Mouse (Mus musculus) small intestine, adult 2 months (tissue): Measurements from ENCODE around the gene Cdsn. TPM values are rescaled to one million over a fixed set of nuclear protein-coding genes. Genes with fewer than 3 reads are reported as not detected.

Source experiments
- H3K27ac ChIP-seq: fragments of 200-500 bp; 2 replicates; pipeline ENCODE4 v1.5.1; 2012; ENCODE audit warnings: low read depth, low read length, control low read depth, inconsistent platforms; ENCODE audit not compliant: insufficient read depth
- H3K27me3 ChIP-seq: fragments of 200-500 bp; 2 replicates; pipeline ENCODE4 v1.6.1; 2012; ENCODE audit warnings: mild to moderate bottlenecking, moderate library complexity, low read length, inconsistent platforms; ENCODE audit not compliant: control insufficient read depth, insufficient read depth
- H3K36me3 ChIP-seq: fragments of 200-500 bp; 2 replicates; pipeline ENCODE4 v1.6.1; 2012; ENCODE audit warnings: mild to moderate bottlenecking, low read length, control low read depth, inconsistent platforms; ENCODE audit not compliant: control insufficient read depth, insufficient read depth
- H3K4me1 ChIP-seq: fragments of 200-500 bp; 2 replicates; pipeline ENCODE4 v1.6.1; 2012; ENCODE audit warnings: low read length, inconsistent platforms, mixed read lengths; ENCODE audit not compliant: control insufficient read depth, insufficient read depth, insufficient read length
- H3K4me3 ChIP-seq: fragments of 200-500 bp; 2 replicates; pipeline ENCODE4 v1.5.1; 2012; ENCODE audit warnings: low read depth, mild to moderate bottlenecking, control low read depth, inconsistent platforms, low read length, moderate library complexity
- CTCF ChIP-seq: fragments of 200-500 bp; IDR thresholded peaks from 2 replicates; pipeline ENCODE4 v1.5.1; 2012; ENCODE audit warnings: low read depth, mild to moderate bottlenecking, control low read depth, inconsistent platforms, low read length, moderate library complexity, mixed read lengths; ENCODE audit not compliant: insufficient replicate concordance, insufficient read length; ENCODE audit errors: extremely low read depth
- POLR2A ChIP-seq: fragments of 200-500 bp; IDR thresholded peaks from 2 replicates; pipeline ENCODE4 v1.6.1; 2012; ENCODE audit warnings: low read depth, mild to moderate bottlenecking, control low read depth, inconsistent platforms, low read length, moderate library complexity
- WGBS: fragments of 180-500 bp; shearing (Covaris S2); methylation state at CpG from one replicate; pipeline ENCODE4 v1.1.7; 2018; 5-methylcytosine and 5-hydroxymethylcytosine counted together
- polyA plus RNA-seq: library from polyadenylated mRNA; depleted of rRNA; stranded (reverse); fragments of >200 nt; gene quantifications from 2 replicates; pipeline ENCODE4 v1.2.3, GENCODE M21; 2012

The Cdsn gene
- polyA plus RNA-seq, 1 experiment = 0.08 TPM

DNA sequence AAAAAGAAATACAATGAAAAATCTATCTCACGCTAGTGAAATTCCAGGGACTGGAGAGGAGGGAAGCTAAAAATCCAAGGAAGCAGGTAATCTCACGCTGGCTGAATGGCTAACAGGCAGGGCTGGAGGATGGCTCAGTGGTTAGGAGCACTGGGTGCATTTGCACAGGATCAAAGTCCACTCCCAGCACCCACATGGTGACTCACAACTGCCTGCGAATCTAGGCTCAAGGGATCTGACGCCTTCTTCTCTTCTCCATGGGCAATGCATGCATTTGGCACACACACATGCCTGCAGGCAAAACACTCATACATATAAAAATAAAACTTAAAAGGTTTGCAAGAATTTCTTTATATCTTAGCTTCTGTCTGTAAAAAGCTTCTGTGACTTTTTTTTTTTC, 14.5 kb upstream of the Cdsn start:
- Histone ChIP-seq H3K27me3 (no peaks in the 10 kb centered on the region), H3K36me3 (no peaks in the 10 kb centered on the region), H3K27ac (no peak overlapping the region), H3K4me1 (0 out of 2 replicates have a peak, but pooled peaks cover 2% of the 10 kb centered on the region), H3K4me3 (no peak overlapping the region)
- no peak for TF ChIP-seq CTCF
- no peak for TF ChIP-seq POLR2A
- WGBS = 43% methylated on average over 4 of the region's 4 CpGs

DNA sequence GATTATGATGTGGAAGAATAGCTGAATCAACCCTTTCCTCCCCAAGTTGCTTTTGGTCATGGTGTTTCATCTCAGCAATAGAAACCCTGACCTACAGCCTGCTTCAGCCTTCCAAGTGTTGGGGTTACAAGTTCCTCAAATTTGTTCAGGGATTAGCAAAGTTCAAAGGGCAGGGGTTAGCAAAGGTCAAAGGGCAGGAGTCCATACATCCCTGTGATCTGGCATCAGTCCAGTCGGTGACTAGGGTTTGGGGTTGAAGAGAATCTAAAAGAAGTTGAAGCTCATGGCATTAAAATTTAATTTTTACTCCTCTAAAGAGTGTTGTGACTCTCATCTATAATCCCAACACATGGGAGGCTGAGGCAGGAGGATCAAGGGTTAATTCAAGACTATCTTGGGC, 13.5 kb upstream of the Cdsn start:
- WGBS = 62% methylated on average over 1 of the region's 1 CpGs
- Histone ChIP-seq H3K4me1 (0 out of 2 replicates have a peak, but pooled peaks cover 4% of the 10 kb centered on the region), H3K4me3 (no peak overlapping the region), H3K36me3 (no peaks in the 10 kb centered on the region), H3K27me3 (no peaks in the 10 kb centered on the region), H3K27ac (no peak overlapping the region)
- TF ChIP-seq POLR2A (no peak), CTCF (no peak)

DNA sequence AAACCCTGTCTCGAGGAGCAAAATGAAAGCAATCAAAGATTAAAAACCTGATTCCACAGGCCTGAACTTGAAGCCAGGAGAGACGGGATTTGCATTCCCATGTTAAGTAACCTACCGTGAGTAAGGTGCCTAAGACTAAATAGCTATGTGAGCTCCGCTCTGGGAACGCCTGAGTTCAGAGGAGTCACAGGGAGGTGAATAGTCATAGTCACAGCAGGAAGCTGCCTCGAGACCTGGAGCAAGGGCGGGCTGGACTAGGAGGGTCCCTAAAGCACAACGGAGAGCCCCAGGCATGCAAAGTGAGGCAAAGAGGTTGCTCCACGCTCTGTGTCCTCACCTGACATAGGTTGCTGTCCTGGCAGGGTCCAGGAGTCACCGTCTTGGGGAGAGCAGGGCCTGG, 12.4 kb upstream of the Cdsn start:
- 63% methylated on average over 10 of the region's 10 CpGs for WGBS
- Histone ChIP-seq H3K27ac (no peak overlapping the region), H3K27me3 (no peaks in the 10 kb centered on the region), H3K36me3 (no peaks in the 10 kb centered on the region), H3K4me1 (0 out of 2 replicates have a peak, but pooled peaks cover 4% of the 10 kb centered on the region), H3K4me3 (no peak overlapping the region)
- TF ChIP-seq CTCF (no peak), POLR2A (no peak)

DNA sequence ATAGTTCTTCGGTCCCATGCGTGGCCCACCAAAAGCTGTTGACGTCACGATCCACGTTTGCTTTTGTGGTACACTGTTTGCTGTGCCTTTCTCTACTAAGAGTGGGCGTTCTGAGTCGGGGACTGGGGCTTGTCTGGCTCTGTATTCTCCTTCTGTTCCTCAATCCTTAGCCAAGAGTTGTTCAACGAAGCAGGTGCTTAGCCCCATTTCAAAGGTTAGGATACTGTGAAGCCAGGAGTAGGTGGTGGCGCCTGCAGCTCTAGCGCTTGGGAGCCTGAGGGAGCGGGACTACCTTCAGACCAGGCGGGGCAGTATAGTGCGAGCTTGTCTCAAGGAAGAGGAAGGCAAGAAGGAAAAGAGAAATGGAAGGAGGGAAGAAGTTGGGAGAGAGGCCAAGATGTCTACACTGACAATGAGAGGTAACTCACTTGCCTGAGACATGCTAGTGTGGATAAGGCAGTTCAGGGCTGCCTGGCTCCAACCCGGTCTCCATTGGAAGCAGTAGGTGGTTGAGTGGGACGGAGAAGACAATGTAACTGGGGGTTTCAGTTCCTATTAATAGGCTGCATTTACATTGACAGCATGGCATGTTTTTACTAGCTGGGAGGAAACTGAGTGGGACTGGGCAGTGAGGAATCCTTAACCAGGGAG, 9.0 kb upstream of the Cdsn start:
- Histone ChIP-seq H3K4me1 (0 out of 2 replicates have a peak, but pooled peaks cover 4% of the 10 kb centered on the region), H3K27ac (no peak overlapping the region), H3K27me3 (no peaks in the 10 kb centered on the region), H3K36me3 (no peaks in the 10 kb centered on the region), H3K4me3 (no peak overlapping the region)
- 59% methylated on average over 15 of the region's 15 CpGs for WGBS
- TF ChIP-seq CTCF (no peak), POLR2A (no peak)

DNA sequence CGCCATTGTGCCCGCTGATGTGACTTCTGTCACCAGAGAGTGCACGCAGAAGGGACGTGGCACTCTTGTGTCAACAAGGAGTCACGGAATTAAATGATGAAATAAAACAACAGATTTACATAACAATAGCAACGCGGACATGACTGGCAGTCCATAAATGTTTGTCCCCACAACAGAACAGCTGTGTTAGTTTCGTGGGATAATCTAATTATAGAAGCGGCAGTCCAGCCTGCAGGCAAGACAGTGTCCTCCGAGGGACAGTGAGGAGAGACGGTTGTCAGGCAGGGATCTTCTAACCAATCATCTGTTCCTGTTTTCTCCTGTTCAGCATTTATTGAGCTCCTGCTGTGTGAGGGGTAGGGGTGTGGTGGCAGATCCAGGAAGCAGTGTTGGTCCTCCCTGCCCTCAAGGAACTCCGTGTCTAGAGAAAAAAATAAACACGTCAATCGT, 8.5 kb upstream of the Cdsn start:
- no peaks in the 10 kb centered on the region for H3K27me3 ChIP-seq
- H3K36me3 ChIP-seq = no peaks in the 10 kb centered on the region
- H3K27ac ChIP-seq = no peak overlapping the region
- WGBS = 49% methylated on average over 14 of the region's 14 CpGs
- no peak for TF ChIP-seq CTCF
- no peak for TF ChIP-seq POLR2A
- H3K4me3 ChIP-seq = no peak overlapping the region
- H3K4me1 ChIP-seq = 0 out of 2 replicates have a peak, but pooled peaks cover 2% of the 10 kb centered on the region

DNA sequence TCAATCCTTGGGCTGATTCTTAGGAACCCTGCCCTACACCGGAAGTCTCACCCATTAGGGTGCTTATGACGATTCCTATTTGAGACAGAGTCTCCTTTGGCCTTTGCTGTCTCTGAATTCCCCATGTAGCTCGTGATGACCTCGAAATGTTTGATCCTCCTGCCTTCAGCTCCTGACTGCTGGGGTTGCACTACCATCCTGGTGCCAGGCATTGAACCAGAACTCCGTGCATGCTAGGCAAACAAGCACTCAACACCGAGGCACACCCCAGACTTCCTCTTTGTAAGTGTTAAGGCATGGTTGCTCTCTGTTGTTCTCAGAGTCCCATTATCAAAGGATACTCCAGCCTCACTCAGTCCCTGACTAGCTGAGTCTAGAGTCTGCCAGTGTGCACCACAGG, 7.9 kb upstream of the Cdsn start:
- H3K27me3 ChIP-seq = no peaks in the 10 kb centered on the region
- 64% methylated on average over 6 of the region's 6 CpGs for WGBS
- TF ChIP-seq CTCF = no peak
- no peak for TF ChIP-seq POLR2A
- H3K4me1 ChIP-seq = 0 out of 2 replicates have a peak, but pooled peaks cover 2% of the 10 kb centered on the region
- H3K36me3 ChIP-seq = no peaks in the 10 kb centered on the region
- H3K27ac ChIP-seq = no peak overlapping the region
- no peak overlapping the region for H3K4me3 ChIP-seq

DNA sequence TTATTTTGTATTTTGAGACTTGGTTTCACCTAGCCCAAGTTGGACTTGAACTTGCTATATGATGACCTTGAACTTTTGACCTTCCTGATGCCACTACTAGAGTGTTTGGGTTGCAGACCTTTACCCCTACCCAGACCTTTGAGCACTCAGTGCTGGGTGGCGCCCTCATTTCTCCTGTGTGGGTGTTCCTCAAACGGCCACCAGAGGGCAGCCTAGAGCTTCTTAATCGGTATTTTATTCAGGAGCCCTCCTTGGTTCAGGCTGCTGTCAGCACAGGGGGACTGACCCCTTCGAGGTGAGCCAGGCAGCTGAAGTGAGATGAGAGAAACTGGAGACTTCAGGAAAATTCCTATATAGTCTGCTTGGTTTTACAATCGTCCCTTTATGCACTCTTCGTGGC, 7.2 kb upstream of the Cdsn start:
- Histone ChIP-seq H3K27ac (no peak overlapping the region), H3K27me3 (no peaks in the 10 kb centered on the region), H3K4me3 (no peak overlapping the region), H3K4me1 (0 out of 2 replicates have a peak, but pooled peaks cover 2% of the 10 kb centered on the region), H3K36me3 (no peaks in the 10 kb centered on the region)
- WGBS = 30% methylated on average over 6 of the region's 6 CpGs
- TF ChIP-seq CTCF (peak; percentile 90; the same call in 1 of the 2 replicates), POLR2A (no peak)

DNA sequence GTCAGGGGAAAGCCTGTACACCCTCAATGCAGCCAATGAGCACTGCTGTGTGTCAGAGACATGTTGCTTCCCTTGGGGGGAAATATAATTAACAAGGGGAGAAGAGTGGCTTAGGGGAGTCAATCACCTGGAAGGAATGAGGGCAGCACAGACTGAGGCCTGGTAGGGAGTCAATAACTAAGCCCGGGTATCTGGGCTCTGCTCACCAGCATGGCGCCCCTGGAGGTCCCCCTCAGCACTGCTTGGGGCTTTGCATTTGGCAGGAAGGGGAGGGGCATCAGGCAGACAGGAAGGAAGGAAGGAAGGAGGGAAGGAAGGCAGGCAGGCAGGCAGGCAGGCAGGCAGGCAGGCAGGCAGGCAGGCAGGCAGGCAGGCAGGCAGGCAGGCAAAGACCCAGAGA, 4.5 kb upstream of the Cdsn start:
- TF ChIP-seq POLR2A = no peak
- no peak for TF ChIP-seq CTCF
- H3K27ac ChIP-seq = no peak overlapping the region

More for the DNA sequence above, 4.5 kb upstream of the Cdsn start:
- Histone ChIP-seq H3K4me1 (peaks cover 7% of the 10 kb centered on the region), H3K27me3 (no peaks in the 10 kb centered on the region), H3K36me3 (no peaks in the 10 kb centered on the region), H3K4me3 (no peak overlapping the region)
- 71% methylated on average over 2 of the region's 2 CpGs for WGBS
